8 mouse cellular contexts compared by ENCODE assay signal in the genomic region with DNA sequence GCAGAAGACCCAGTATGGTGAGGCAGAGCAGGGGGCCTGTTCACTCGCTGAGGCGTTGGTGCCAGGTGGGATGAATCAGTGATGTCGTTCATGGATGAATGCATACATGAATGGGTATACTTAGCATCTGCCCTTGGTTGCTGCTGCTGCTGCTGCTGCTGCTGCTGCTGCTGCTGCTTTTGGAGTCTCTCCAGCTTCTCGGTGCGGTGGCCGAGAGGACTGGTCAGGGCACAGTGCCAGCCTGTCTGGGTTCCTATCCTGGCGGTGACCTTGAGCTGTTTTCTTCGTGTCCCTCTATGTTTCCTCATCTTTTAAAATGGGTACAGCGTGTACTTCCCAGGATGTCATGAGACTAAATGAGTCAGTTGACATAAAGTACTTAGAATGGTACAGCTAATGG. TPM values are rescaled to one million over a fixed set of nuclear protein-coding genes. Genes with fewer than 3 reads are reported as not detected.
A peak's percentile ranks its signal among the peaks of the same experiment; 100 is the strongest.
DNase-seq lines count a peak whose midpoint lies in the region; ATAC-seq and TF ChIP-seq lines count a peak whose summit lies in the region.

No protein-coding gene starts in this region.

- TF ChIP-seq CTCF in MEL (IDR thresholded peaks at IDR 0.05 in 2 of 3, conservative IDR thresholded peaks at IDR 0.05 in 1 of 3; ENCODE audit: control insufficient read depth in 1 of 3, insufficient read depth in 1 of 3, low read depth in 2 of 3, low read length in 3 of 3, poor library complexity in 1 of 3, severe bottlenecking in 1 of 3) = no peak
- no peak for TF ChIP-seq CTCF in kidney, postnatal 0 days (IDR thresholded peaks at IDR 0.05; ENCODE audit: low read depth)

- peak overlapping the region; percentile 94 for H3K27ac ChIP-seq in MEL (ENCODE audit: control insufficient read depth, low read depth, low read length)
- 0 out of 2 replicates have a peak overlapping the region, but pooled peaks have one; percentile 37 for H3K27ac ChIP-seq in kidney, postnatal 0 days

- H3K36me3 ChIP-seq in MEL (ENCODE audit: control insufficient read depth in 1 of 2, insufficient read depth in 2 of 2, low read length in 2 of 2) = peaks cover 0 to 30% of the 10 kb centered on the region in 2 experiments; a peak in 2 of 4 replicates
- H3K36me3 ChIP-seq in kidney, postnatal 0 days (ENCODE audit: insufficient read depth, low read length) = no peaks in the 10 kb centered on the region

- H3K4me2 ChIP-seq in kidney, postnatal 0 days (ENCODE audit: low read length) = no peak overlapping the region

- ATAC-seq in kidney, postnatal 0 days (replicated peaks; ENCODE audit: low FRiP score, low read depth) = no peak

- intact Hi-C loops in left cerebral cortex, postnatal 14 days (cut with DNase I) = no loop called here
- intact Hi-C loops in left cerebral cortex, postnatal 36 days (cut with DNase I) = no loop called here

- no peak for TF ChIP-seq RAD21 in MEL (IDR thresholded peaks at IDR 0.05; ENCODE audit: low read depth, low read length)

- H3K4me1 ChIP-seq in MEL (ENCODE audit: control insufficient read depth in 1 of 2, insufficient read depth in 2 of 2, low read length in 2 of 2) = peaks cover 19 to 39% of the 10 kb centered on the region in 2 experiments
- H3K4me1 ChIP-seq in kidney, postnatal 0 days (replicated peaks; ENCODE audit: insufficient read depth, low read length) = peaks cover 59% of the 10 kb centered on the region

- TF ChIP-seq EP300 in MEL (IDR thresholded peaks at IDR 0.05; ENCODE audit: low read depth in 1 of 2, low read length in 2 of 2) = no peak

- no peaks in the 10 kb centered on the region for H3K27me3 ChIP-seq in MEL (ENCODE audit: control insufficient read depth in 1 of 2, insufficient read depth in 2 of 2, low read length in 2 of 2)
- no peaks in the 10 kb centered on the region for H3K27me3 ChIP-seq in kidney, postnatal 0 days (ENCODE audit: insufficient read depth, low read length)

- WGBS in kidney, postnatal 0 days = 31% methylated on average over 9 of the region's 9 CpGs

- peak overlapping the region; percentile 55; the same call in 1 of the 2 replicates for H3K9ac ChIP-seq in MEL (ENCODE audit: control insufficient read depth, low read depth, low read length, poor library complexity, severe bottlenecking)
- no peak overlapping the region for H3K9ac ChIP-seq in kidney, postnatal 0 days (ENCODE audit: low read depth, low read length)

- peaks cover 2% of the 10 kb centered on the region for H3K79me2 ChIP-seq in MEL (ENCODE audit: control insufficient read depth, insufficient read depth, low read length, poor library complexity)

- no peaks in the 10 kb centered on the region for H3K9me3 ChIP-seq in MEL (replicated peaks; ENCODE audit: insufficient read depth, low read length)
- H3K9me3 ChIP-seq in kidney, postnatal 0 days (replicated peaks; ENCODE audit: low read length) = no peaks in the 10 kb centered on the region

- peak; percentile 47 to 61 for DNase-seq in left cerebral cortex, postnatal 14 days (ENCODE audit: low spot score in 2 of 2)
- DNase-seq in left cerebral cortex, postnatal 36 days (ENCODE audit: low spot score in 2 of 2) = no peak
- peak; percentile 32 for DNase-seq in MEL (ENCODE audit: low read depth, low spot score)
- peak; percentile 91 to 93 for DNase-seq in adrenal gland, postnatal 36 days
- DNase-seq in kidney, postnatal 0 days (ENCODE audit: low spot score) = no peak
- peak; percentile 31 for DNase-seq in right cerebral cortex, postnatal 25 days
- no peak for DNase-seq in natural killer cell, adult 2 months (ENCODE audit: low spot score in 2 of 2)
- DNase-seq in cerebellum, adult 11-12 months = no peak

- H3K4me3 ChIP-seq in MEL (ENCODE audit: control insufficient read depth in 1 of 2, insufficient read depth in 1 of 2, low read depth in 2 of 2, low read length in 2 of 2) = no peak overlapping the region
- H3K4me3 ChIP-seq in kidney, postnatal 0 days (replicated peaks; ENCODE audit: low read depth, low read length) = no peak overlapping the region

- TF ChIP-seq POLR2A in MEL (IDR thresholded peaks at IDR 0.05; ENCODE audit: control insufficient read depth in 1 of 2, insufficient read depth in 1 of 2, low read depth in 1 of 2, low read length in 2 of 2, poor library complexity in 1 of 2) = no peak

TF ChIP-seq in MEL, 35 proteins besides CTCF, POLR2A, EP300 and RAD21:
- 0 out of 2 replicates have a peak, but pooled peaks have one; percentile 25 for TF ChIP-seq SIN3A (IDR thresholded peaks at IDR 0.05; ENCODE audit: low read length)
- no peak for TF ChIP-seq NELFE (IDR thresholded peaks at IDR 0.05; ENCODE audit: low read depth, low read length)

RNA-seq across cellular contexts. Expression of a gene that starts 56.9 kb away (rescaled TPM):
- total RNA-seq in left cerebral cortex, postnatal 14 days (2021) = 10 to 100 TPM; 86.2 to 98.9 TPM
- total RNA-seq in left cerebral cortex, postnatal 36 days (2021) = 100 to 1,000 TPM in 1 of 2 experiments, 10 to 100 TPM in 1; 83.9 to 111 TPM
- 2.7 and 3.7 TPM in 2 replicates for total RNA-seq in MEL (2012; rRNA removed)
- 10 to 100 TPM in 1 of 2 experiments, not detected in 1; 19.9 TPM for polyA plus RNA-seq in MEL (2012; ENCODE audit: insufficient read depth in 1 of 2, insufficient read length in 2 of 2, low read depth in 1 of 2, low replicate concordance in 2 of 2, missing spikeins in 1 of 2)
- total RNA-seq in adrenal gland, postnatal 36 days (2021) = 100 to 1,000 TPM in 1 of 2 experiments, 10 to 100 TPM in 1; 98.2 to 143 TPM
- polyA plus RNA-seq in kidney, postnatal 0 days (2015; fragmentation: Nextera tagmentation; extraction: Ambion mirVana) = 25.0 and 26.6 TPM in 2 replicates

Comparison
In these comparisons a context has a peak if more than half of its experiments do, and no peak if none do; other contexts are left out.
1. DNase-seq: peak in left cerebral cortex, postnatal 14 days (2 of 2), MEL (single experiment), adrenal gland, postnatal 36 days (2 of 2) and right cerebral cortex, postnatal 25 days (single experiment); none in left cerebral cortex, postnatal 36 days (0 of 2), kidney, postnatal 0 days (single experiment), natural killer cell, adult 2 months (0 of 2) and cerebellum, adult 11-12 months (single experiment).
2. RNA of a gene that starts 56.9 kb away (total RNA-seq): 98.2 to 143 TPM in adrenal gland, postnatal 36 days, 83.9 to 111 TPM in left cerebral cortex, postnatal 36 days and 86.2 to 98.9 TPM in left cerebral cortex, postnatal 14 days; 2.7 to 3.7 TPM in MEL; every median in the first group is over 10 times any median in the second.